Mouse (Mus musculus) hindbrain, embryonic 14.5 days (tissue): ENCODE measurements around the gene Ppp1r12b. TPM values are rescaled to one million over a fixed set of nuclear protein-coding genes. Genes with fewer than 3 reads are reported as not detected.

Experiments
- ATAC-seq: fragments of 200-750 bp; cut with Nextera tagmentation; 2 replicates; pipeline ENCODE4 v1.8.0; 2017; ENCODE audit warnings: moderate number of reproducible peaks, mild to moderate bottlenecking, moderate TSS enrichment, moderate library complexity; ENCODE audit not compliant: low FRiP score
- DNase-seq: peaks from one replicate; pipeline ENCODE4 v3.0.0-alpha.2; 2015; ENCODE audit warnings: low spot score
- H3K27ac ChIP-seq: fragments of 300-500 bp; sonication (generic); 2 replicates; pipeline ENCODE4 v1.5.1; 2014; ENCODE audit warnings: mild to moderate bottlenecking, moderate library complexity
- H3K27me3 ChIP-seq: fragments of 300-500 bp; sonication (generic); 2 replicates; pipeline ENCODE4 v1.6.1; 2014; ENCODE audit warnings: mild to moderate bottlenecking, low read length, mixed read lengths; ENCODE audit not compliant: control insufficient read depth, insufficient read depth
- H3K36me3 ChIP-seq: fragments of 300-500 bp; sonication (generic); replicated peaks from 2 replicates; pipeline ENCODE4 v1.6.1; 2014; ENCODE audit not compliant: control insufficient read depth, insufficient read depth
- H3K4me1 ChIP-seq: fragments of 300-500 bp; sonication (generic); replicated peaks from 2 replicates; pipeline ENCODE4 v1.6.1; 2014; ENCODE audit warnings: antibody characterized with exemption, low read length, mixed read lengths; ENCODE audit not compliant: control insufficient read depth, insufficient read depth
- H3K4me2 ChIP-seq: fragments of 300-500 bp; sonication (generic); replicated peaks from 2 replicates; pipeline ENCODE4 v1.6.1; 2014; ENCODE audit warnings: mild to moderate bottlenecking, moderate library complexity
- H3K4me3 ChIP-seq: fragments of 300-500 bp; sonication (generic); replicated peaks from 2 replicates; pipeline ENCODE4 v1.5.1; 2014; ENCODE audit warnings: mild to moderate bottlenecking, low read length
- H3K9ac ChIP-seq: fragments of 300-500 bp; sonication (generic); 2 replicates; pipeline ENCODE4 v1.6.1; 2014
- H3K9me3 ChIP-seq: fragments of 300-500 bp; sonication (generic); 2 replicates; pipeline ENCODE4 v1.6.1; 2016; ENCODE audit warnings: low read length; ENCODE audit not compliant: control insufficient read depth
- WGBS: fragments of 180-500 bp; shearing (Covaris S2); extraction: QIAGEN DNeasy Blood & Tissue Kit; methylation state at CpG from one replicate; pipeline ENCODE4 v1.1.7; 2014; 5-methylcytosine and 5-hydroxymethylcytosine counted together
- polyA plus RNA-seq: library from polyadenylated mRNA; unstranded; fragments of >200 nt; fragmentation: Nextera tagmentation; extraction: Ambion mirVana; gene quantifications from 2 replicates; pipeline ENCODE4 v1.2.1, GENCODE M21; 2014

Ppp1r12b gene
- polyA plus RNA-seq, 1 experiment from 2014 or later: 16.7 TPM

DNA sequence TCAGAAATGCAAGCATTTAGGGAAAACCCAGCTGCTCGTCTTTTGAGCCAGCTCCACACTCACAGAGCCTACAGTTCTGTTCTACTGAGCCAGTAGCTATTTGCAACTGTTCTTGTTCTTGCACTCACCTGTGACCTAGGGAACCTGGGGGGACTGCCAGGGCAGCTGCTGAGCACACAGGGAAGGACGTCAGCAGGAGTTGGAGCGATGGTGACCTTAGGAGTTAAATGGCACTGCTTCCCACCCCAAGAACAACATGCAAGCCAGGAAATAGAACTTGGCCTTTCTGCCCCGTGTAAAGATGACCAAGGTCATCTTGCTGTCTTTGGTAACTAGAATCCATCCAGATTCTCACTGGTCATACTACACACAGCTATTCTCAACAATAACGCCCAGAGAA, 195.1 kb downstream of the Ppp1r12b start:
- H3K9ac ChIP-seq: no peak overlapping the region
- 87% methylated on average over 5 of the region's 5 CpGs for WGBS
- no peak overlapping the region for H3K4me3 ChIP-seq
- no peak overlapping the region for H3K27ac ChIP-seq
- no peak for DNase-seq
- 0 out of 2 replicates have a peak, but pooled peaks cover 9% of the 10 kb centered on the region for H3K36me3 ChIP-seq
- peaks cover 10% of the 10 kb centered on the region for H3K4me1 ChIP-seq
- H3K27me3 ChIP-seq: no peaks in the 10 kb centered on the region
- no peak for ATAC-seq
- H3K9me3 ChIP-seq: no peaks in the 10 kb centered on the region
- H3K4me2 ChIP-seq: no peak overlapping the region

DNA sequence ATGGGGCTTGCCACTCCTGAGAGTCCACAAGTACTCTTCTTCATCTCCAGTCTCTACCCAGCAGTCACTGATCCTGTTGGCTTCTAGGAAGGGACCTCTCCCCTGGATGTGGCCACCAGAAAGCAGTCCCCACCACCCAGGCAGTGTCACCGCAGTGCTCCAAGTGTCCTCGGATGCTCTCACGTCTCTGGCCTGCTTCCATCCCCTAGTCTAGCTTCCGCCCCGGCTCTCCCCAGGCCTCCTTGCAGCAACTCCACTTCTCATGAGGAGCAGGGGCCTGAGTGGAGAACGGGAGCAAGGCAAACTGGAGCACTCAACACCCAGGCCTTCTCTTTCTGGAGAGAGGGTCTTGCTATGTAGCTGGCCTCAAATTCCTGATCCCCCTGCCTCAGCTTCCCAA, 196.6 kb downstream of the Ppp1r12b start:
- no peak overlapping the region for H3K4me3 ChIP-seq
- ATAC-seq (no peak), DNase-seq (no peak)
- H3K9me3 ChIP-seq: no peaks in the 10 kb centered on the region
- 91% methylated on average over 6 of the region's 6 CpGs for WGBS
- no peaks in the 10 kb centered on the region for H3K27me3 ChIP-seq
- H3K9ac ChIP-seq: no peak overlapping the region
- 0 out of 2 replicates have a peak, but pooled peaks cover 9% of the 10 kb centered on the region for H3K36me3 ChIP-seq
- H3K4me1 ChIP-seq: peaks cover 17% of the 10 kb centered on the region
- no peak overlapping the region for H3K4me2 ChIP-seq
- H3K27ac ChIP-seq: no peak overlapping the region

DNA sequence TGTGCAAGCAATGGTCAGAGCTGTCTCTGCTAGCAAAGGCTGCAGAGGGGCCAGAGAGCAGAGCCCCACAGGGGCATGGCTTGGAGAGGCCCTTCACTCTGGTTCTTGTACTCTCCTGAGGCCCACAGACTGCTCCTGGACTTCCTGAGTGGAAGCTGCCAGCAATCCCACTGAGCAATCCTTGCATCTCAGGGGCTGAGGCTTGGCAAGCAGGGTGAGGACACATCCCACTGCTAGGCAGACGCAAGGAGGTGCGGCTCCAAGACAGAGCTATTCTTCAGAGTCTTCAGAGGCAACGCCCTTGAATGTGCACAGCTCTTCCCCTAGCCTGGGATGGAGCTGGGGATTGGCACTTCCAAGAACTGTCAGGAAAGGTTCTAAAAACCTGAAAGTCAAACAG, 198.5 kb downstream of the Ppp1r12b start:
- ATAC-seq: no peak

DNA sequence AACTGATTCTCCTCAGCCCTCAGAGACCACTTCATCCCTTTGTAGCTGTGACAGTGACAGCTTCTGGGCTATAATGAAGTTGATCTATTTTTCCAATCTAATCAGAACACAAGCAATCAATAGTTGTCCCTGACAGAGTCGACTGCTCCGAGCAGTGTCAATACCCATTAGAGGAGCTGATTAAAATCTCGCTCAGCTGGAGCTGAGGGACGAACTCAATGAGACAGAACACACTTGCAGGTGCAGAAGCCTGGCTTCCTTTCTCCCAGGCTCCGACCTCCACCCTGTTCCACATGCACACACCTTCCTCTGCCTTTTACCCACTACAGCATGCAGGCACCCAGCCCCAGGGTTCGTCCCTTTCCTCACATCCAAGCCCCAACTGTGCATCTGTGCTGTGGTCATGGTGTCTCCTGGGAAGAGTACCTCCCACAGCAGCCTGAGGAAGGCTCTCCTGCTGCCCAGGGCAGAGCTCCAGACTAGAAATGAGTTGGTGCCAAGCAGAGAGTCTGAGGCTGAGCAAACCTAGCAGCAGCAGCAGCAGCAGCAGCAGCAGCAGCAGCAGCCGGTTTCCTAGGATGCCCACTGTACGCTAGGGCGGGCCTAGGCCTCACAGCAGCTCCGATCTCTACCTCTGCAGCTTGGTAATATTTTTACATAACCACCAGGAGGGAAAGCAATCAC, 199.4 kb downstream of the Ppp1r12b start:
- 46% methylated on average over 10 of the region's 10 CpGs for WGBS
- Histone ChIP-seq H3K9ac (no peak overlapping the region), H3K9me3 (no peaks in the 10 kb centered on the region), H3K36me3 (0 out of 2 replicates have a peak, but pooled peaks cover 9% of the 10 kb centered on the region), H3K4me3 (no peak overlapping the region), H3K4me2 (no peak overlapping the region), H3K27ac (peak overlapping the region; percentile 68), H3K4me1 (peaks cover 22% of the 10 kb centered on the region), H3K27me3 (no peaks in the 10 kb centered on the region)
- DNase-seq (peak; percentile 33), ATAC-seq (no peak)

More for the DNA sequence above, 198.5 kb downstream of the Ppp1r12b start:
- 74% methylated on average over 3 of the region's 3 CpGs for WGBS
- 0 out of 2 replicates have a peak, but pooled peaks cover 9% of the 10 kb centered on the region for H3K36me3 ChIP-seq
- H3K27ac ChIP-seq: no peak overlapping the region
- H3K9ac ChIP-seq: no peak overlapping the region
- no peak overlapping the region for H3K4me2 ChIP-seq
- no peak for DNase-seq
- no peaks in the 10 kb centered on the region for H3K9me3 ChIP-seq
- no peaks in the 10 kb centered on the region for H3K27me3 ChIP-seq
- H3K4me1 ChIP-seq: peaks cover 22% of the 10 kb centered on the region
- H3K4me3 ChIP-seq: no peak overlapping the region

DNA sequence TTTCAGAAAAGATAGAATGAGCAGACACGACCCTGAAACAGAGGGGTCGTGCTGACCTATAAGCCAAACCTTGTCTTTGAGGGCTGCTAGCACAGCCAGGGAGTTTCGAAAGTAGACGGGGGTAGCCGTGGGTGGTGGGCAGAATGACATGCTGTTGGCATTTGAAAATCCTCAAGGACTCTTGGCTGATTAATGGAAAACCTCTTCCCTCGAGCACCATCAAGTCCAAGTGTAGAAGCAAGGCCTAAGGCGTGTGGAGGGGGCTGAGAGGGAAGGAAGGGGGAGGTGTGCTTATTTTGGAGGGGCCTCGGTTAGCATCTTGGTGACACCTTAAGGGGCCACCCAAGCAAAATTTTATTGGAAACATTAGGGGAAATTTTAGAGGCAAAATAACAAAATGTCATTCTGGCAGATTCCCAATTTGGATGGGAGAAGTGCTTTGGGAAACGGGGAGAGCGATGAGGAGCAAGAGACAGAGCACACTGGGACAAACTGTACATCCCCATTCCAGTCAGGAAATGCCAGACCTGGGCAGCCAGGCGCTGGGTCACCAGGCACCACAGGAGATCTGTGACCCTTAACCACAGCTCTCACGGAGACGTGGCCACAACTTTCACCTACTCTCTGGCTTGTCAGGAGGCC, 200.1 kb downstream of the Ppp1r12b start:
- peak overlapping the region; percentile 54; the same call in 1 of the 2 replicates for H3K27ac ChIP-seq
- ATAC-seq (no peak), DNase-seq (no peak)
- peaks cover 22% of the 10 kb centered on the region for H3K4me1 ChIP-seq
- no peak overlapping the region for H3K4me2 ChIP-seq
- H3K9ac ChIP-seq: no peak overlapping the region
- no peaks in the 10 kb centered on the region for H3K9me3 ChIP-seq
- 0 out of 2 replicates have a peak, but pooled peaks cover 9% of the 10 kb centered on the region for H3K36me3 ChIP-seq
- no peak overlapping the region for H3K4me3 ChIP-seq
- H3K27me3 ChIP-seq: no peaks in the 10 kb centered on the region
- 48% methylated on average over 13 of the region's 13 CpGs for WGBS

DNA sequence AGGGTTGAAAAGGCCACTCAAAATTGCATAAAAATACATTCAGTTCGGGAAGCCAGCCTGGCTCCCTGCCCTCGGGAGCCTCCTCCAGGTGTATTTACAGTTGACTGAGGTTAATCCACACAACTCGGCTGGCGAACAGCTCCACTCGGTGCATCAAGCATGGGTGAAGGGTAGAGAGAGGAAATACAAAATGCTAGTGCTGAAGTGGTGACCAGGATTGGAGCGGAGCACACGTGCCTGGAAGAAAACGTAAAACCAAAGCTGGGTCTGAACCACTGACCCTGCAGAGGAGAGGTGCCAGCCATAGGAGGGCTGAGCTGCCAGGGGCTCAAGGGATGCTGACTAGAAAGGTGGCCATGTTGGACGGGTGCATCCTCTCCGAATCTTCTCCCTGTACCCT, 200.9 kb downstream of the Ppp1r12b start:
- Histone ChIP-seq H3K4me3 (no peak overlapping the region), H3K9ac (no peak overlapping the region), H3K36me3 (0 out of 2 replicates have a peak, but pooled peaks cover 6% of the 10 kb centered on the region), H3K4me1 (peaks cover 22% of the 10 kb centered on the region), H3K27ac (no peak overlapping the region), H3K9me3 (no peaks in the 10 kb centered on the region), H3K27me3 (no peaks in the 10 kb centered on the region), H3K4me2 (no peak overlapping the region)
- ATAC-seq: no peak
- no peak for DNase-seq
- 83% methylated on average over 10 of the region's 10 CpGs for WGBS

DNA sequence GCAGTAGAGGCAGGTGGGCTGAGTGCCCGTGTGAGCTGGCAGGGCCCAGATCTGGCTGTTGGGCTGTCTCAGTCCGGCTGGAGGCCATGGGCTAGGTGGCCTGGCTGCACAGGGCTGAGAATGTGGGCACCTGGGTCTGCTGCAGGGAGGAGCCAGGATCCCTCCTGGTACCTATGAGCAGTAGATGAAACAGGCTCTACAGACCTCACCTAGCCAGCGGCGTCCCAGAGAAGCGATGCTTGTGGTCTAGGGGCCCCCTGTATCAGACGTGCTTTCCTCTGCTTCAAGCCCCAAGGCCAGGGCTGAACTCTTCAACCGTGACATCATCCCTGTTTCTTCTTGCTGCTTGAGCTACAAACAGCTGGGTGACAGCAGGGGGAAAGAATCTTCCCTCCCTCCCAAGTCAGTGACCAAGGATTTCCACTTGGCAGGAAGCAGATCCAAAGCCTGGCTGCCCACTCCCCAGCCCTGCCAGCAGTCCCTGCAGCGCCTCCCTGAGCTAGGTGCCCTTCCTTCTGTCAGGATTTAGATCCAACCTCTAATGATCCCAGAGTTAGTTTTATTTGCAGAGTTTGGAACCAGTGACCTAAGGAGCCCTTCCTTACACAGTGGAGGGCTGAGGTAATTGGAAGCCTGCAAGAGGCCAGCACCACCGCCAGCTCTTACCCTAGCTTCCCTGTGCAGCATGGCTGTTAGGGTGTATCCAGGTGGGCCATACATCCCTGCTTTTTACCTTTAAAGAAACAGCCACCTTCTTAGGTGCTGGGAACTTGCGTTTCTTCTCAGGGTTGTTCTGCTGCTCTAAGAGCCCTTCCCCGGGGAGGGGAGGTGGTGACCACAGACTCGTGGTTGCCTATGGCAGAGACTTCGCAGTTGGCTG, 201.8 kb downstream of the Ppp1r12b start:
- Histone ChIP-seq H3K27ac (no peak overlapping the region), H3K9ac (no peak overlapping the region), H3K4me3 (no peak overlapping the region), H3K36me3 (no peaks in the 10 kb centered on the region), H3K4me2 (no peak overlapping the region), H3K27me3 (no peaks in the 10 kb centered on the region), H3K9me3 (no peaks in the 10 kb centered on the region), H3K4me1 (peaks cover 22% of the 10 kb centered on the region)
- WGBS: 69% methylated on average over 13 of the region's 13 CpGs
- ATAC-seq (no peak; the same call in 1 of the 2 replicates), DNase-seq (no peak)

DNA sequence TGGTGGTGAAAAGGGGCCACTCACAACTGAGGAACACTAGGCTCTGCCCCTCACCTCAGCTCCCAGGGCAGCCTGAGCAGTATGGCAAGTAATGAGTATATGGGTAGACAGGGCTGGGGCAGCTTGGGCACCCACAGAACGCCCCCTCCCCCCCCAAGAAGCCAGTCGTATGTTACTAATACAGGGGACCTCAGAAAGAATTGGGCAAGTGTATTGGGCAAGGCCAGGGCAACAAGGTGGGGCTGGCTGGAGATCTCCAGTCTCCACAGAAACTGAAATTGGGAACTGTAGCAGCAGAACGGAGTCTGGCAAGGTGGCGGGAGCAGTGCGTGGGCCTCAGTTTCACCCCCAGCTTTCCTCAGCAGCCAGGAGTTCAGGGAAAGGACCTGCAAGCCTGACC, 203.3 kb downstream of the Ppp1r12b start:
- no peaks in the 10 kb centered on the region for H3K27me3 ChIP-seq
- WGBS: 87% methylated on average over 5 of the region's 5 CpGs
- no peak for ATAC-seq
- no peak overlapping the region for H3K9ac ChIP-seq
- no peaks in the 10 kb centered on the region for H3K9me3 ChIP-seq
- no peak overlapping the region for H3K4me3 ChIP-seq
- DNase-seq: no peak
- no peak overlapping the region for H3K27ac ChIP-seq
- H3K36me3 ChIP-seq: no peaks in the 10 kb centered on the region
- peaks cover 22% of the 10 kb centered on the region for H3K4me1 ChIP-seq
- H3K4me2 ChIP-seq: no peak overlapping the region

DNA sequence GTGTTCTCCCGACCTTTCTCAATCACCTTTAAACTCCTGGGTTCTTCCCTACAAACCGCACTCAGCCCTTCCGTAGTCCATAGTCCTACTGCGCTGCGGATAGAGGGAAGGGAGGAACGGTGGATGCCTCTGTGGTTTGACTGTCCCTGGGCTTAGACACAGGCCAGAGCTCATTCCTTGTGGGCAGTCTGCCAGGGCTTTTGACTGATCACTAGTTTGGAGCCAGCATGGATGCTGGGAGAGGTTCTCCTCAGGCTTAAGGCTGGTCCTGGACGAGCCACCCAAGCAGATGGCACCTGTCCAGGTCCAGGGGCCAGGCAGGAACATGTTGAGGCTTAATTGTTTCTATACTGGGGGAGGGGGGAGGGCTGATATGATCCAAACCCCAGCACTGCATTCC, 205.9 kb downstream of the Ppp1r12b start:
- ATAC-seq (peak; percentile 43; the same call in 1 of the 2 replicates), DNase-seq (no peak)
- WGBS: 77% methylated on average over 7 of the region's 7 CpGs
- Histone ChIP-seq H3K9ac (no peak overlapping the region), H3K9me3 (no peaks in the 10 kb centered on the region), H3K27me3 (no peaks in the 10 kb centered on the region), H3K4me2 (no peak overlapping the region), H3K27ac (no peak overlapping the region), H3K4me1 (peaks cover 7% of the 10 kb centered on the region; the same call in 1 of the 2 replicates), H3K36me3 (no peaks in the 10 kb centered on the region), H3K4me3 (no peak overlapping the region)
